Mouse (Mus musculus) effector memory CD4-positive, alpha-beta T cell, adult 5 months (primary cell): ENCODE data around the gene Eipr1. TPM values are rescaled to one million over a fixed set of nuclear protein-coding genes. Genes with fewer than 3 reads are reported as not detected.

Source experiments
- polyA plus RNA-seq: library from polyadenylated mRNA; unstranded; fragments of 100-300 nt; shearing (Covaris generic); gene quantifications from one replicate; pipeline ENCODE4 v1.2.1, GENCODE M21; 2017

Eipr1 gene
- polyA plus RNA-seq: 37.5 TPM

GRCm38 (mm10) chr12:28751508-28752263, at the start of gene Eipr1:
Gene Eipr1, plus strand, starts transcription at chr12:28751803.

GRCm38 (mm10) chr12:28750021-28750633, 1.5 kb upstream of the Eipr1 start, which contains the start of gene Trappc12:
Gene Trappc12, minus strand, starts transcription at chr12:28750472.

Other genes with a start within 250 kb of the Eipr1 start
- not detected for gene Dcdc2c, start 199.4 kb upstream of the Eipr1 start, polyA plus RNA-seq
- not detected for gene Allc, start 169.3 kb upstream of the Eipr1 start, polyA plus RNA-seq
- gene Colec11, start 128.4 kb upstream of the Eipr1 start, polyA plus RNA-seq: not detected
- gene Rps7, start 115.8 kb upstream of the Eipr1 start, polyA plus RNA-seq: 950 TPM
- 30.0 TPM for gene Rnaseh1, start 102.2 kb upstream of the Eipr1 start, polyA plus RNA-seq
- gene Adi1, start 76.6 kb upstream of the Eipr1 start, polyA plus RNA-seq: 52.7 TPM
- gene Trappc12, start 1.3 kb upstream of the Eipr1 start, polyA plus RNA-seq: 60.7 TPM